Mouse (Mus musculus) ovary, postnatal 10 days (tissue): ENCODE data around the gene Fam50b.

Experiments used
- DNase-seq: peaks from one replicate; pipeline ENCODE4 v3.0.0; 2022; ENCODE audit warnings: low spot score

Fam50b gene

GRCm38 (mm10) chr13:34794426-34794825 is 59.8 kb downstream of the Fam50b start:
- DNase-seq: no peak
